Mouse (Mus musculus) cerebellum, postnatal 14 days (tissue): ENCODE results near the gene Ssx2ip.

ENCODE experiments used
- DNase-seq, 2 experiments: peaks; one replicate each; pipeline ENCODE4 v3.0.0; 2021; ENCODE audit warnings: mixed read lengths in 2 of 2

Gene Ssx2ip

DNA sequence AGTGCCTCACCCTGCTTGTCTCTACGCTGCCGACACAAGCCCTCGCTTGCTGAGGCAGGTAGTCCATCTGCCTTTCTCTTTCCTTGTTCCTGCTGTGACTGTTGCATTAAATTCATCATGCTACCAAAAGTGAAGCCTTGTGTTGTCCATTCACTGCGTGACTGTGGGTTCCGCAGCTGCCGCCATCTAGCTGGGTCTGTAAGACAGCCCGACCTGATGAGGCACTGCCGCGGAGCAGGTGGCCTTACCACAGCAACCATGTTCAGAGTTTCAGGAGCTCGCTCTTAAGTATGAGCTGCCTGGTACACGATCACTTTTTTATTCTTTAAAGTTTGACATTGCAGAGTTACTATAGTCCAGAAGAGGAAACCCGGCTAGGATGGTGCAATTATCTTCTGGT lies 35.6 kb downstream of the Ssx2ip start:
- DNase-seq, result no peak

GRCm38 (mm10) chr3:146440422-146440821 lies 36.0 kb downstream of the Ssx2ip start:
- DNase-seq, result no peak

GRCm38 (mm10) chr3:146442484-146442883 lies 38.0 kb downstream of the Ssx2ip start:
- no peak for DNase-seq

GRCm38 (mm10) chr3:146442936-146443335 lies 38.5 kb downstream of the Ssx2ip start:
- no peak for DNase-seq

DNA sequence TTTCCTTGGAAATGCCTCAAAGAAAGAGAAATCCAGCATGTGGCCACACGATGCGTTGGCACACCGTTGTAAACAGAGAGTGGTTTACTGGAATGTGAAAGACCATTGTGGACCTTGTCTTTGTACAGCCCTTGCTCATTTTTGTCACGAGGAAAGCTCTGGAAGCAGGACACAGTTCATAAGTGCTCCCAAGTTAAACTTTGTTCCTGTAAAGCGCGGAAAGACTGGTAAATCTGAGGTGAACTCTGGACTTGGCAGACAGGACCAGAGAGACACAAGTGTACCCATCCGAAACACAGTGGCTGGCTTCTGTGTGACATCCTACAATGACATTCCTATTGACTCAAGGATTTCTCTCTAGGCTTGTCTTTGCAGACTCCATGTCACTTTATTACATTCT lies 38.9 kb downstream of the Ssx2ip start:
- DNase-seq, result no peak

DNA sequence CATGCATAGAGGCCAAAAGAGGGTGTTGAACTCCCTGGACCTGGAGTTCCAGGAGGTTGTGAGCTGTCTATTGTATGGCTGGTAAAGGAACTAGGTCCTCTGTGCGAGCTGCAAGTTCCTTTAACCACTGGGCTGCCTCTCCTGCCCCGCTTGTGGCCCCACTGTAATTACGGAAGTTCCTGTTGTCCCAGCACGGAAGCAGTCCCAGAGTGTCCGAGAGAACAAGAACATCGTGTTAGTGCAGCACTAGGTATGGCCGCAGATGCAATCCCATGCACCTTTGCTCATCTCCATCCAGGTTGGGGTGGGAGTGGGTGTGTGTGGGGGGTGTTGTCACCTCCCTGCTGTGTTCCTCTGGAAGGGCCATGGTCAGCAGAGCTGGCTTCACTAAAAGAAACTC lies 40.4 kb downstream of the Ssx2ip start:
- DNase-seq, result no peak

GRCm38 (mm10) chr3:146447156-146447555 lies 42.7 kb downstream of the Ssx2ip start:
- peak; percentile 59 to 61 for DNase-seq

- DNase-seq, result no peak
Measured at GRCm38 (mm10) chr3:146447598-146447997, 43.2 kb downstream of the Ssx2ip start.

DNA sequence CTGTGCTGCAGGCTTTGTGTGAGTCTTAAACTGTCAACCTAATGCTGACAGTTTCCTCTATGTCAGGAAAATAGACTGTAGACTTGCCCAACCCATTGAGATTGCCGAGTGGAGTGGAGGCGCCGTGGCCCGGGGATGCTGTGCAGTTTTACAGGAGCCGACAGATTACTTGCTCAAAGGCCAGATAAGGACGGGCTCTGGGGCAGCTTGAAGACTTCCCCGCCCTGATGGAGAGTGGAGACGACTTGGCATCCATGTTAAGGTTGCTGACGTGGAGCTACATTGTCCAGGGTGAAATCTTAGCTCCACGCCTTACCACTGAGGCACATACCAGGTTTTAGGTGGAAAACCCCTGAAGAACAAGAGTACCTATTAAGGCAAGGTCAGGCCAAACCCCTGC lies 43.9 kb downstream of the Ssx2ip start:
- DNase-seq, result no peak

DNA sequence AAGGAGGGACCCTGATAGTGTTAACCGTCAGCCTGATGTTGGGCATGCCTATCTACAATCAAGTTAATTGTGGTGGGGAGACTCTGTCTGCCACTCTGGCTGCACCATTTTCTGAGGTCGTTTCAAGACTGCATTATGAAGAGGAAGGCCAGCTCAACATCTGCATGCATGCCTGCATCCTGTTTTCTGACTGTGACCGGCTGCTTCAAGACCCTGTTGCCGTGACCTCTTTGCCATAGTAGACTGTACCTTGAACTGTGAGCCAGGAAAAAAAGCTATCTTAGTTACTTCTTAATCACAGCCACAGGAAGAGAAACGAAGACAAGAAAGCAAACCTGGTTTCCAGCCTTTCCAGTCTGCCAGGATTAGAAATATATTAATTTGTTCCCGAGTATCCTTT lies 44.5 kb downstream of the Ssx2ip start:
- DNase-seq, result no peak

- no peak for DNase-seq
Measured at GRCm38 (mm10) chr3:146449745-146450250, 45.4 kb downstream of the Ssx2ip start, which contains the start of gene Ctbs. Gene Ctbs, plus strand, starts transcription at chr3:146449795.

GRCm38 (mm10) chr3:146450371-146450841 lies 46.0 kb downstream of the Ssx2ip start:
- peak; percentile 88 to 89 for DNase-seq

DNA sequence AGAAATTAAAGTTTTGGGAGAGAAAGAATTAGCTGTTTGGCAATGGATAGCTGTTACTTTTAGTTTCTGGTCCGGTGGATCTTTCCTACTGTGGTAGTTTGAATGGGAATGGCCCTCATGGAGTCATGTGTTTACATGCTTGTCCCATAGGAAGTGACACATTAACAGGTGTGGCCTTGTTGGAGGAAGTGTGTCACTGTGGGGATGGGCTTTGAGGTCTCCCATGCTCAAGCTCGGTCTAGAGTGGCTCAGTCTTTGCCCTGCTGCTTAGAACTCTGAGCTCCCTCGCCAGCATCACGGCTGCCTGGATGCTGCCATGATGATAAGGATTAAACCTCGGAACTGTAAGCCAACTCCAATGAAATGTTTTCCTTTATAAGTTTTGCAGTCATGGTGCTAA lies 46.9 kb downstream of the Ssx2ip start:
- no peak for DNase-seq

DNA sequence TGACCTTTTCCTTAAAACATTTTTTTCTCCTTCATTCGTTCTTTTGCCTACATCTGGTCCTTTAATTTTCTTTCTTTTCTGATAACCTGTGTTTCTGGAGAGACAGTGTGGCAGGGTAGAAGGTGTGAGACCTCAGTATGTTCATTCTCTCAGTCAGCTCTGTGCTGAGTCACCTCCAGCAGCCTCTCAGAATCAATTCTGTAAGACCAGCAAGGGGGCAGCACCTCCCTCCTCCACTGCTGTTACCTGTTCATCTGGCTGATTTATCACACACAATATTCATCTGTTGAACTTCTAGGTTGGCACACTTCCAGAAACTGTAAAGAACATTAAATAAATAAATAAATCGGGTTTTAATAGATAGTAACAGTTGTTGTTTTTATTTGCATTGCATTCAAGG lies 58.5 kb downstream of the Ssx2ip start:
- no peak for DNase-seq

DNA sequence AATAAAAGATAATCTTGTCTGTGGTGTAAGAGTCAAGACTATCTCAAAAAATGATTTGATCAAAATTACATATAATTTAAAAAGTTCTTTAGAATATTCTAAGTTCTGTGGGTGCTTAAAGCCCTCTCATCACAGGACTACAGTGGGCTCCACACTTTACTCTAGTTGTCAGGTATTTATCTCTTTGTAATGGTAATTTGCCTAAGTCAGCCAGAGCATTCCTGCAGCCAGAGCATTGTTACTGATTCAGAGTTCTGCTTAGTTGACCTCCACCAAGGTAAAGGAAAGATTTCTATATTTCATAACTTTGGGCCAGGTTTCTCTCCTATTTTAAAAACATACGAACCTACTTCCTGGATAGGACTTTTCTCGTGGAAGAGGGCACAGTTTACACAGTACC lies 64.8 kb downstream of the Ssx2ip start:
- no peak for DNase-seq

- DNase-seq, result no peak
Measured at GRCm38 (mm10) chr3:146472657-146473056, 68.2 kb downstream of the Ssx2ip start.

GRCm38 (mm10) chr3:146473741-146474140 lies 69.3 kb downstream of the Ssx2ip start:
- DNase-seq, result no peak

GRCm38 (mm10) chr3:146474428-146474827 lies 70.0 kb downstream of the Ssx2ip start:
- no peak for DNase-seq

DNA sequence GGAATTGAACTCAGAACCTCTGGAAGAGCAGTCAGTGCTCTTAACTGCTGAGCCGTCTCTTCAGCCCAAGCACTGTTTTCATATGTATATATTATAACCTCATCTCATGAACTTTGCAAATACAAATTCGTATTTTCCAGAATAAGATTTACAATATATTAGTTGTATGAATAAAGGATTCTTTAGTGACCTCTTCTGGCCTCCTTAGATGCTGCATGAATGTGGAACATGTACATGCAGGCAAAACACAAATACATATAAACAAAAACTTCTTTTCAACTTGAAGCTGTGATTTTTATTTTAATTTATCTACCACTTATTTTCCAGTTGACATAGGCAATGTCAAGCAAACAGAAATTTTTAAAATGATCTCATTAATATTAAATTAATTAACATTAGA lies 77.6 kb downstream of the Ssx2ip start:
- DNase-seq, result no peak

- no peak for DNase-seq
Measured at GRCm38 (mm10) chr3:146486464-146486863, 82.0 kb downstream of the Ssx2ip start.
